Mouse (Mus musculus) layer of hippocampus, adult 9-10 months (tissue): ENCODE measurements around the gene Rgs9bp.
"Not testable (repeated sequence)": the region's sequence is repeated elsewhere in the genome, so short reads cannot be mapped to it uniquely, and the experiment has no call there.

Source experiments
- DNase-seq: peaks from one replicate; pipeline ENCODE4 v3.0.0; 2022; ENCODE audit warnings: low spot score

The Rgs9bp gene

DNA sequence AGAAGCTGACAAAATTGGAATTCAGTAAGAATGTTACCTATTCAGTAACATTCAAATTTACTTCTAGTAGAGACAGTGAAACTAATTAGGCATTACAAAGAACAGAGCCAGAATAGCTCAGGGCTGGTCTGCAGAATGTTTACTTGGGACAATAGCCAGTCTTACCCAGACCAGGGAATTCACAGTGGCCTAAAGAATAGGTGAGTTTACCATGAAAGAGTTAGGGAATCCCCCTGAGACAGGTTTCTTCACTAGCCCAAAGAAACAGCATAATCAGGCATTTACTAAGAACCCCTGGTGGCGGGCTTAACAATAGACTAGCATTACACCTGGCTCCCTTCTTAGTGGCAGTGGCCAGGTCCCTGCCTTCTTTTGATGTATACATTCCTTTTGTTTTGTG lies 54.8 kb downstream of the Rgs9bp start:
- DNase-seq = not testable (repeated sequence)

DNA sequence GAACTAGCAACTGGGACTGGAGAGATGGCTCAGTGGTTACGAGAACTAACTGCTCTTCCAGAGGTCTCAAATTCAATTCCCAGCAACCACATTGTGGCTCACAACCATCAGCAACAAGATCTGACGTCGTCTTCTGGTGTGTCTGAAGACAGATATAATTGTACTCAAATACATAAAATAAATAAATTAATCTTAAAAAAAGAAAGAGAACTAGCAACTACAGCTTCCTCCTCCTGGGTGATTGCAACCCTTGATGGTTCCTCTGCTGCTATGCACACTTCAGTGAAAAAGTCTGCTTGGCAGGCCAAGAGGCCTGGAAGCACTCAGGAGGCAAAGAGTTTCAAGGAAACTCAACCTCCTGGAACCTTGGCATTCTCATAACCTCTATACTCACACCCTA lies 55.4 kb downstream of the Rgs9bp start:
- DNase-seq = no peak
